Mouse (Mus musculus) erythroblast, embryonic 14.5 days (primary cell): ENCODE results near the gene Zfp646.

Experiments
- GATA1 ChIP-seq: IDR thresholded peaks from 2 replicates; pipeline ENCODE4 v1.6.1; 2012; ENCODE audit warnings: low read length, inconsistent platforms, mixed read lengths
- TAL1 ChIP-seq: IDR thresholded peaks from 3 replicates; pipeline ENCODE4 v1.6.1; 2012; ENCODE audit warnings: low read length, inconsistent platforms, mixed read lengths

DNA sequence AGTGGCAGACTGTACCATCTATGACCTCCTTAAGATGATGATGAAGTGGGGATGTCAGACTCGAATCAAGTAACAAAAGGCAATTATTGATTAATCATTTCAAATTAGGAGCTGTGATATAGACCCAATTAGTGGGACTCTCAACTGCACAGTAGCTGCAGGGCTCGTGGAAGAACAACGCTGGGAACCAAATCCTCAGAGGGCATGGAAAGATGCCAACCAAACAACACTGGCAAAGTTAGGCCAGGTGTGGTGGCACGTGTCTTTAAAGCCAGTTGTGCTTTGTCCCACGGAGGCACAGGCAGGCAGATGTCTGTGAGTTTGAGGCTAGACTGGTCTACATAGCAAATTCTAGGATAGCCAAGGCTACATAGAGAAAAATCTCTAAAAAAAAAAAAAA is 54.6 kb downstream of the Zfp646 start:
- TF ChIP-seq GATA1 = no peak
- no peak for TF ChIP-seq TAL1
